ENCODE assay signal across 17 mouse cellular contexts in the genomic region with DNA sequence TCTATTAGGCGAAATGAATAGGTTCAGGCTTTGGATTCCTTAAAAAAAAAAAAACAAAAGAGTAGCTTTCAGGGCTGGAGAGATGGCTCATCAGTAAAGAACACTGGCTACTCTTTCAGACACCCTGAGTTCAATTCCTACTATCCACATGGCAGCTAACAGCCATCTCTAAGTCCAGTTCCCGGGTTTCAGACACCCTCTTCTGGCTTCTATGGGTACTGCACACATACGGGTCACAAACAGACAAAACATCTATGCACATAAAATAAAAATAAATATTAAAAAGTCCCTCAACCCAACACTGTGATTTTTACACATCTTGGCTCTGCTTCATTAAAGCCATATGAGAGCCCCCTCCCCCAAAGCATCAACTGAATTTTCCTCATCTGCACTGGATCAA. TPM values are rescaled to one million over a fixed set of nuclear protein-coding genes. Genes with fewer than 3 reads are reported as not detected.
A peak's percentile ranks its signal among the peaks of the same experiment; 100 is the strongest.
DNase-seq lines count a peak whose midpoint lies in the region; ATAC-seq and TF ChIP-seq lines count a peak whose summit lies in the region.
"Had no signal": no experiment of that assay in that cellular context is flagged by ENCODE, and none has a peak within 500 bp of the region (broad histone marks: within the 10 kb centered on the region; RNA-seq: fewer than 3 reads in every experiment).

No protein-coding gene starts in this region.

- H3K9me3 ChIP-seq in lung, embryonic 14.5 days (ENCODE audit: low read depth, low read length) = no peaks in the 10 kb centered on the region
- 0 out of 2 replicates have a peak, but pooled peaks cover 4% of the 10 kb centered on the region for H3K9me3 ChIP-seq in liver, embryonic 15.5 days (replicated peaks)
- H3K9me3 ChIP-seq: embryonic facial prominence, embryonic 12.5 days; forebrain, embryonic 13.5 days had no signal

- H3K27ac ChIP-seq in lung, embryonic 14.5 days (ENCODE audit: low read depth) = no peak overlapping the region
- peak overlapping the region; percentile 99 for H3K27ac ChIP-seq in liver, embryonic 15.5 days (replicated peaks)
- H3K27ac ChIP-seq: embryonic facial prominence, embryonic 12.5 days; forebrain, embryonic 13.5 days had no signal

- TF ChIP-seq CTCF in lung, embryonic 14.5 days (IDR thresholded peaks at IDR 0.05; ENCODE audit: low read depth) = peak; percentile 48

- no peaks in the 10 kb centered on the region for H3K36me3 ChIP-seq in lung, embryonic 14.5 days (ENCODE audit: insufficient read depth)
- no peaks in the 10 kb centered on the region for H3K36me3 ChIP-seq in liver, embryonic 15.5 days (replicated peaks)
- H3K36me3 ChIP-seq: embryonic facial prominence, embryonic 12.5 days had no signal

- WGBS in lung, embryonic 14.5 days = 87% methylated on average over 3 of the region's 3 CpGs
- 80% methylated on average over 3 of the region's 3 CpGs for WGBS in liver, embryonic 15.5 days (ENCODE audit: insufficient replicate concordance)

- peaks cover 9% of the 10 kb centered on the region for H3K4me1 ChIP-seq in lung, embryonic 14.5 days (ENCODE audit: insufficient read depth)
- peaks cover 99% of the 10 kb centered on the region for H3K4me1 ChIP-seq in liver, embryonic 15.5 days (replicated peaks)

- no peak overlapping the region for H3K9ac ChIP-seq in lung, embryonic 14.5 days
- no peak overlapping the region for H3K9ac ChIP-seq in liver, embryonic 15.5 days
- H3K9ac ChIP-seq: embryonic facial prominence, embryonic 12.5 days; forebrain, embryonic 13.5 days had no signal

- H3K4me2 ChIP-seq in lung, embryonic 14.5 days = no peak overlapping the region
- no peak overlapping the region for H3K4me2 ChIP-seq in liver, embryonic 15.5 days
- H3K4me2 ChIP-seq: embryonic facial prominence, embryonic 12.5 days; forebrain, embryonic 13.5 days; midbrain, embryonic 11.5 days had no signal

- ATAC-seq in cerebellum, adult (ENCODE audit: insufficient number of reproducible peaks, low FRiP score, low TSS enrichment) = no peak
- no peak for ATAC-seq in lung, embryonic 14.5 days (ENCODE audit: insufficient read depth)
- ATAC-seq in liver, embryonic 15.5 days (ENCODE audit: insufficient read depth) = no peak
- ATAC-seq: forebrain, embryonic 13.5 days; inflammation-experienced regulatory T-cells, adult 6 months had no signal

- H3K4me3 ChIP-seq in lung, embryonic 14.5 days (ENCODE audit: low read depth, low read length) = no peak overlapping the region
- no peak overlapping the region for H3K4me3 ChIP-seq in liver, embryonic 15.5 days (replicated peaks)
- H3K4me3 ChIP-seq: embryonic facial prominence, embryonic 12.5 days; forebrain, embryonic 13.5 days had no signal

- peak; percentile 38 to 53 for DNase-seq in cerebellum, postnatal 14 days
- no peak for DNase-seq in lung, embryonic 14.5 days
- no peak for DNase-seq in lung, postnatal 4 days
- DNase-seq in ES-CJ7 (ENCODE audit: low read depth, low spot score) = peak; percentile 51
- no peak for DNase-seq in adrenal gland, adult 8-10 months
- DNase-seq in right cerebral cortex, postnatal 36 days (ENCODE audit: low spot score in 2 of 2) = no peak
- DNase-seq: cerebellum, adult 8-10 months; gastrocnemius, postnatal 14 days; kidney, postnatal 4 days; lung, adult 18-20 months had no signal

- H3K27me3 ChIP-seq in lung, embryonic 14.5 days (ENCODE audit: insufficient read depth, low read length) = no peaks in the 10 kb centered on the region
- no peaks in the 10 kb centered on the region for H3K27me3 ChIP-seq in liver, embryonic 15.5 days
- H3K27me3 ChIP-seq: embryonic facial prominence, embryonic 12.5 days; forebrain, embryonic 13.5 days had no signal

RNA-seq across cellular contexts. Expression of a gene that starts 27.3 kb away (rescaled TPM):
- polyA plus RNA-seq in lung, embryonic 14.5 days (2014; fragmentation: Nextera tagmentation; extraction: Ambion mirVana) = 0.11 and 0.22 TPM in 2 replicates
- polyA plus RNA-seq in liver, embryonic 15.5 days (2015; fragmentation: Nextera tagmentation; extraction: Ambion mirVana) = 39.5 and 43.3 TPM in 2 replicates
- total RNA-seq in adrenal gland, adult 8-10 months (2022) = under 1 TPM in 1 of 4 experiments, not detected in 3; 0.13 TPM
- total RNA-seq: gastrocnemius, postnatal 14 days had no signal
- polyA plus RNA-seq: embryonic facial prominence, embryonic 12.5 days; forebrain, embryonic 13.5 days; inflammation-experienced regulatory T-cells, adult 6 months; midbrain, embryonic 11.5 days; neural tube, embryonic 11.5 days had no signal

Comparison
In these comparisons a context has a peak if more than half of its experiments do, and no peak if none do; other contexts are left out.
1. DNase-seq: peak in cerebellum, postnatal 14 days (2 of 2) and ES-CJ7 (single experiment); none in lung, embryonic 14.5 days (single experiment), lung, postnatal 4 days (0 of 2), adrenal gland, adult 8-10 months (single experiment) and right cerebral cortex, postnatal 36 days (0 of 2).
2. RNA of a gene that starts 27.3 kb away (polyA plus RNA-seq): 39.5 to 43.3 TPM in liver, embryonic 15.5 days; 0.11 to 0.22 TPM in lung, embryonic 14.5 days; every median in the first group is over 10 times any median in the second.